Mouse (Mus musculus): ENCODE results near the gene Tnfaip6. TPM values are rescaled to one million over a fixed set of nuclear protein-coding genes. Genes with fewer than 3 reads are reported as not detected.

Tnfaip6 gene
- polyA plus RNA-seq, 1 experiment from 2014 or later, result 2.3 TPM

- no peak overlapping the region for H3K9ac ChIP-seq (ENCODE audit: low read depth, low read length)
- no peak overlapping the region for H3K27ac ChIP-seq (ENCODE audit: low read length)
- H3K27me3 ChIP-seq (replicated peaks; ENCODE audit: control insufficient read depth, insufficient read depth, low read length), result no peaks in the 10 kb centered on the region
- H3K4me1 ChIP-seq (ENCODE audit: control insufficient read depth, insufficient read depth, low read length), result no peaks in the 10 kb centered on the region
- WGBS, result 90% methylated on average over 11 of the region's 11 CpGs
- no peak overlapping the region for H3K4me2 ChIP-seq (ENCODE audit: low read depth, low read length)
- H3K9me3 ChIP-seq (ENCODE audit: control insufficient read depth, low read length), result no peaks in the 10 kb centered on the region
- no peaks in the 10 kb centered on the region for H3K36me3 ChIP-seq (ENCODE audit: control insufficient read depth, insufficient read depth, low read length)
- H3K4me3 ChIP-seq (ENCODE audit: low read length), result no peak overlapping the region
- ATAC-seq, result no peak
Observed at GRCm38 (mm10) chr2:52043485-52043884, 5.7 kb downstream of the Tnfaip6 start.

GRCm38 (mm10) chr2:52046032-52046431 is 8.2 kb downstream of the Tnfaip6 start:
- H3K4me3 ChIP-seq (ENCODE audit: low read length), result no peak overlapping the region
- WGBS, result 67% methylated on average over 5 of the region's 5 CpGs

GRCm38 (mm10) chr2:52050823-52051222 is 13.0 kb downstream of the Tnfaip6 start:
- no peak for ATAC-seq
- Histone ChIP-seq H3K9ac (ENCODE audit: low read depth, low read length) (no peak overlapping the region), H3K4me1 (ENCODE audit: control insufficient read depth, insufficient read depth, low read length) (no peaks in the 10 kb centered on the region), H3K36me3 (ENCODE audit: control insufficient read depth, insufficient read depth, low read length) (no peaks in the 10 kb centered on the region), H3K4me3 (ENCODE audit: low read length) (no peak overlapping the region), H3K27me3 (replicated peaks; ENCODE audit: control insufficient read depth, insufficient read depth, low read length) (no peaks in the 10 kb centered on the region), H3K4me2 (ENCODE audit: low read depth, low read length) (no peak overlapping the region), H3K9me3 (ENCODE audit: control insufficient read depth, low read length) (no peaks in the 10 kb centered on the region), H3K27ac (ENCODE audit: low read length) (no peak overlapping the region)
- 84% methylated on average over 11 of the region's 11 CpGs for WGBS

More at GRCm38 (mm10) chr2:52046032-52046431, 8.2 kb downstream of the Tnfaip6 start:
- Histone ChIP-seq H3K4me2 (ENCODE audit: low read depth, low read length) (no peak overlapping the region), H3K36me3 (ENCODE audit: control insufficient read depth, insufficient read depth, low read length) (no peaks in the 10 kb centered on the region), H3K27me3 (replicated peaks; ENCODE audit: control insufficient read depth, insufficient read depth, low read length) (no peaks in the 10 kb centered on the region), H3K9ac (ENCODE audit: low read depth, low read length) (no peak overlapping the region), H3K4me1 (ENCODE audit: control insufficient read depth, insufficient read depth, low read length) (no peaks in the 10 kb centered on the region), H3K9me3 (ENCODE audit: control insufficient read depth, low read length) (no peaks in the 10 kb centered on the region), H3K27ac (ENCODE audit: low read length) (no peak overlapping the region)
- no peak for ATAC-seq

GRCm38 (mm10) chr2:52052335-52052734 is 14.5 kb downstream of the Tnfaip6 start:
- ATAC-seq, result no peak
- no peak overlapping the region for H3K4me3 ChIP-seq (ENCODE audit: low read length)
- no peak overlapping the region for H3K4me2 ChIP-seq (ENCODE audit: low read depth, low read length)
- no peak overlapping the region for H3K27ac ChIP-seq (ENCODE audit: low read length)
- no peaks in the 10 kb centered on the region for H3K36me3 ChIP-seq (ENCODE audit: control insufficient read depth, insufficient read depth, low read length)
- no peaks in the 10 kb centered on the region for H3K4me1 ChIP-seq (ENCODE audit: control insufficient read depth, insufficient read depth, low read length)
- H3K27me3 ChIP-seq (replicated peaks; ENCODE audit: control insufficient read depth, insufficient read depth, low read length), result no peaks in the 10 kb centered on the region
- H3K9me3 ChIP-seq (ENCODE audit: control insufficient read depth, low read length), result no peaks in the 10 kb centered on the region
- WGBS, result 86% methylated on average over 4 of the region's 4 CpGs
- H3K9ac ChIP-seq (ENCODE audit: low read depth, low read length), result no peak overlapping the region

GRCm38 (mm10) chr2:52053502-52053901 is 15.7 kb downstream of the Tnfaip6 start:
- H3K27ac ChIP-seq (ENCODE audit: low read length), result no peak overlapping the region
- H3K4me1 ChIP-seq (ENCODE audit: control insufficient read depth, insufficient read depth, low read length), result no peaks in the 10 kb centered on the region
- whole genome bisulfite sequencing, result 35% methylated on average over 5 of the region's 5 CpGs
- no peak overlapping the region for H3K4me2 ChIP-seq (ENCODE audit: low read depth, low read length)
- no peaks in the 10 kb centered on the region for H3K9me3 ChIP-seq (ENCODE audit: control insufficient read depth, low read length)
- no peak overlapping the region for H3K4me3 ChIP-seq (ENCODE audit: low read length)
- ATAC-seq, result peak; percentile 70; the same call in 1 of the 2 replicates
- H3K36me3 ChIP-seq (ENCODE audit: control insufficient read depth, insufficient read depth, low read length), result no peaks in the 10 kb centered on the region
- no peaks in the 10 kb centered on the region for H3K27me3 ChIP-seq (replicated peaks; ENCODE audit: control insufficient read depth, insufficient read depth, low read length)
- no peak overlapping the region for H3K9ac ChIP-seq (ENCODE audit: low read depth, low read length)

- Histone ChIP-seq H3K4me3 (ENCODE audit: low read length) (no peak overlapping the region), H3K4me2 (ENCODE audit: low read depth, low read length) (no peak overlapping the region), H3K9ac (ENCODE audit: low read depth, low read length) (no peak overlapping the region), H3K27me3 (replicated peaks; ENCODE audit: control insufficient read depth, insufficient read depth, low read length) (no peaks in the 10 kb centered on the region), H3K4me1 (ENCODE audit: control insufficient read depth, insufficient read depth, low read length) (no peaks in the 10 kb centered on the region), H3K9me3 (ENCODE audit: control insufficient read depth, low read length) (no peaks in the 10 kb centered on the region), H3K36me3 (ENCODE audit: control insufficient read depth, insufficient read depth, low read length) (no peaks in the 10 kb centered on the region), H3K27ac (ENCODE audit: low read length) (no peak overlapping the region)
- 51% methylated on average over 4 of the region's 4 CpGs for WGBS
- ATAC-seq, result no peak
Observed at GRCm38 (mm10) chr2:52055616-52056015, 17.8 kb downstream of the Tnfaip6 start.

GRCm38 (mm10) chr2:52057099-52057498 is 19.3 kb downstream of the Tnfaip6 start:
- Histone ChIP-seq H3K9ac (ENCODE audit: low read depth, low read length) (no peak overlapping the region), H3K27me3 (replicated peaks; ENCODE audit: control insufficient read depth, insufficient read depth, low read length) (no peaks in the 10 kb centered on the region), H3K36me3 (ENCODE audit: control insufficient read depth, insufficient read depth, low read length) (no peaks in the 10 kb centered on the region), H3K4me1 (ENCODE audit: control insufficient read depth, insufficient read depth, low read length) (no peaks in the 10 kb centered on the region), H3K9me3 (ENCODE audit: control insufficient read depth, low read length) (no peaks in the 10 kb centered on the region), H3K4me3 (ENCODE audit: low read length) (no peak overlapping the region), H3K27ac (ENCODE audit: low read length) (no peak overlapping the region), H3K4me2 (ENCODE audit: low read depth, low read length) (no peak overlapping the region)
- ATAC-seq, result no peak
- 64% methylated on average over 1 of the region's 1 CpGs for WGBS

GRCm38 (mm10) chr2:52057681-52058080 is 19.9 kb downstream of the Tnfaip6 start:
- no peak overlapping the region for H3K4me3 ChIP-seq (ENCODE audit: low read length)
- H3K27me3 ChIP-seq (replicated peaks; ENCODE audit: control insufficient read depth, insufficient read depth, low read length), result no peaks in the 10 kb centered on the region
- no peaks in the 10 kb centered on the region for H3K4me1 ChIP-seq (ENCODE audit: control insufficient read depth, insufficient read depth, low read length)
- no peak overlapping the region for H3K4me2 ChIP-seq (ENCODE audit: low read depth, low read length)
- no peak overlapping the region for H3K9ac ChIP-seq (ENCODE audit: low read depth, low read length)
- H3K9me3 ChIP-seq (ENCODE audit: control insufficient read depth, low read length), result no peaks in the 10 kb centered on the region
- H3K36me3 ChIP-seq (ENCODE audit: control insufficient read depth, insufficient read depth, low read length), result no peaks in the 10 kb centered on the region
- ATAC-seq, result no peak
- H3K27ac ChIP-seq (ENCODE audit: low read length), result no peak overlapping the region

- H3K4me3 ChIP-seq (ENCODE audit: low read length), result no peak overlapping the region
- no peaks in the 10 kb centered on the region for H3K9me3 ChIP-seq (ENCODE audit: control insufficient read depth, low read length)
- H3K27ac ChIP-seq (ENCODE audit: low read length), result no peak overlapping the region
- no peaks in the 10 kb centered on the region for H3K36me3 ChIP-seq (ENCODE audit: control insufficient read depth, insufficient read depth, low read length)
- no peaks in the 10 kb centered on the region for H3K27me3 ChIP-seq (replicated peaks; ENCODE audit: control insufficient read depth, insufficient read depth, low read length)
- peaks cover 3% of the 10 kb centered on the region; the same call in 1 of the 2 replicates for H3K4me1 ChIP-seq (ENCODE audit: control insufficient read depth, insufficient read depth, low read length)
- H3K4me2 ChIP-seq (ENCODE audit: low read depth, low read length), result no peak overlapping the region
- ATAC-seq, result no peak
- no peak overlapping the region for H3K9ac ChIP-seq (ENCODE audit: low read depth, low read length)
- 76% methylated on average over 1 of the region's 1 CpGs for WGBS
Observed at GRCm38 (mm10) chr2:52068641-52069040, 30.8 kb downstream of the Tnfaip6 start.

GRCm38 (mm10) chr2:52070816-52071215 is 33.0 kb downstream of the Tnfaip6 start:
- WGBS, result 89% methylated on average over 5 of the region's 5 CpGs
- Histone ChIP-seq H3K4me3 (ENCODE audit: low read length) (no peak overlapping the region), H3K4me1 (ENCODE audit: control insufficient read depth, insufficient read depth, low read length) (peaks cover 3% of the 10 kb centered on the region; the same call in 1 of the 2 replicates), H3K9ac (ENCODE audit: low read depth, low read length) (no peak overlapping the region), H3K36me3 (ENCODE audit: control insufficient read depth, insufficient read depth, low read length) (no peaks in the 10 kb centered on the region; the same call in 1 of the 2 replicates), H3K27me3 (replicated peaks; ENCODE audit: control insufficient read depth, insufficient read depth, low read length) (no peaks in the 10 kb centered on the region), H3K27ac (ENCODE audit: low read length) (no peak overlapping the region), H3K9me3 (ENCODE audit: control insufficient read depth, low read length) (no peaks in the 10 kb centered on the region), H3K4me2 (ENCODE audit: low read depth, low read length) (no peak overlapping the region)
- no peak for ATAC-seq

Data from intestine, embryonic 16.5 days (tissue).